9 mouse cellular contexts compared by ENCODE assay signal in genomic region chr5:67607804-67608673, GRCm38 (mm10). TPM values are rescaled to one million over a fixed set of nuclear protein-coding genes. Genes with fewer than 3 reads are reported as not detected.
DNase-seq lines count a peak whose midpoint lies in the region; ATAC-seq and TF ChIP-seq lines count a peak whose summit lies in the region.
"Had no signal": no experiment of that assay in that cellular context is flagged by ENCODE, and none has a peak within 500 bp of the region (broad histone marks: within the 10 kb centered on the region; RNA-seq: fewer than 3 reads in every experiment).

Shisa3 (plus strand) TSS chr5:67607882.

- peak within 1 kb of the TSS; percentile 11 for H3K4me3 ChIP-seq in bone marrow, adult 2 months (replicated peaks; ENCODE audit: control insufficient read depth, low read depth, low read length)
- H3K4me3 ChIP-seq in forebrain, embryonic 15.5 days, result peak within 1 kb of the TSS; percentile 44
- H3K4me3 ChIP-seq in hindbrain, embryonic 14.5 days (replicated peaks; ENCODE audit: low read length), result peak within 1 kb of the TSS; percentile 42
- peak within 1 kb of the TSS; percentile 38 for H3K4me3 ChIP-seq in midbrain, postnatal 0 days (ENCODE audit: low read depth, low read length)

- WGBS in bone marrow, adult 2 months, result 1% methylated on average over 86 of the region's 86 CpGs
- WGBS in forebrain, embryonic 15.5 days, result under 1% methylated on average over 86 of the region's 86 CpGs
- WGBS in hindbrain, embryonic 14.5 days, result under 1% methylated on average over 84 of the region's 86 CpGs
- under 1% methylated on average over 64 of the region's 86 CpGs for WGBS in midbrain, postnatal 0 days

- intact Hi-C loops in heart, postnatal 25 days (cut with DNase I), result loop anchor here (2.0 kb wide), 1 partner anchor 119 kb away; no protein-coding TSS in a partner anchor

- DNase-seq in heart, adult 11 months, result peak; percentile 91
- DNase-seq in heart, postnatal 25 days (ENCODE audit: low spot score), result no peak
- no peak for DNase-seq in hindbrain, embryonic 14.5 days (ENCODE audit: low spot score)
- peak; percentile 40 for DNase-seq in liver
- DNase-seq in midbrain, postnatal 0 days (ENCODE audit: low spot score), result no peak

- H3K4me1 ChIP-seq in bone marrow, adult 2 months (ENCODE audit: control insufficient read depth, insufficient read depth, low read length), result no peaks in the 10 kb centered on the region; the same call in 1 of the 2 replicates
- peaks cover 22% of the 10 kb centered on the region for H3K4me1 ChIP-seq in forebrain, embryonic 15.5 days
- peaks cover 23% of the 10 kb centered on the region for H3K4me1 ChIP-seq in hindbrain, embryonic 14.5 days (replicated peaks; ENCODE audit: control insufficient read depth, insufficient read depth, low read length)
- H3K4me1 ChIP-seq in midbrain, postnatal 0 days (ENCODE audit: insufficient read depth, low read length), result peaks cover 4% of the 10 kb centered on the region; the same call in 1 of the 2 replicates

- H3K27me3 ChIP-seq in forebrain, embryonic 15.5 days, result peaks cover 53% of the 10 kb centered on the region
- H3K27me3 ChIP-seq in hindbrain, embryonic 14.5 days (ENCODE audit: control insufficient read depth, insufficient read depth, low read length), result peaks cover 63% of the 10 kb centered on the region
- peaks cover 54% of the 10 kb centered on the region for H3K27me3 ChIP-seq in midbrain, postnatal 0 days (ENCODE audit: insufficient read depth, low read length)
- H3K27me3 ChIP-seq: CH12.LX had no signal

- TF ChIP-seq CTCF in bone marrow, adult 2 months (IDR thresholded peaks at IDR 0.05; ENCODE audit: control insufficient read depth, insufficient read depth, low read length), result no peak
- TF ChIP-seq CTCF in midbrain, postnatal 0 days (IDR thresholded peaks at IDR 0.05), result 0 out of 2 replicates have a peak, but pooled peaks have one; percentile 9

- H3K36me3 ChIP-seq in forebrain, embryonic 15.5 days, result no peaks in the 10 kb centered on the region
- H3K36me3 ChIP-seq in hindbrain, embryonic 14.5 days (replicated peaks; ENCODE audit: control insufficient read depth, insufficient read depth), result no peaks in the 10 kb centered on the region
- H3K36me3 ChIP-seq in midbrain, postnatal 0 days (ENCODE audit: insufficient read depth, low read length), result no peaks in the 10 kb centered on the region

- H3K9me3 ChIP-seq in forebrain, embryonic 15.5 days, result no peaks in the 10 kb centered on the region
- H3K9me3 ChIP-seq in hindbrain, embryonic 14.5 days (ENCODE audit: control insufficient read depth, low read length), result no peaks in the 10 kb centered on the region
- H3K9me3 ChIP-seq in midbrain, postnatal 0 days (ENCODE audit: low read length), result no peaks in the 10 kb centered on the region

- peak; percentile 76 for ATAC-seq in forebrain, embryonic 15.5 days (replicated peaks)
- ATAC-seq in hindbrain, embryonic 14.5 days (ENCODE audit: low FRiP score), result peak; percentile 66
- peak; percentile 53 for ATAC-seq in midbrain, postnatal 0 days (ENCODE audit: low FRiP score)
- no peak for ATAC-seq in erythroblast, adult 5-6 weeks (replicated peaks; ENCODE audit: low FRiP score, poor library complexity, severe bottlenecking)

- H3K4me2 ChIP-seq in forebrain, embryonic 15.5 days (replicated peaks), result peak within 1 kb of the TSS; percentile 87
- H3K4me2 ChIP-seq in hindbrain, embryonic 14.5 days (replicated peaks), result peak within 1 kb of the TSS; percentile 91
- H3K4me2 ChIP-seq in midbrain, postnatal 0 days (ENCODE audit: low read depth, low read length, poor library complexity, severe bottlenecking), result peak within 1 kb of the TSS; percentile 62

- no peak for TF ChIP-seq POLR2A in bone marrow, adult 2 months (IDR thresholded peaks at IDR 0.05; ENCODE audit: borderline replicate concordance, control insufficient read depth, low read depth, low read length)

- no peak within 1 kb of the TSS; the same call in 1 of the 2 replicates for H3K27ac ChIP-seq in bone marrow, adult 2 months (ENCODE audit: control insufficient read depth, insufficient read depth, low read depth, low read length, poor library complexity)
- no peak within 1 kb of the TSS for H3K27ac ChIP-seq in forebrain, embryonic 15.5 days (replicated peaks)
- no peak within 1 kb of the TSS for H3K27ac ChIP-seq in hindbrain, embryonic 14.5 days
- no peak within 1 kb of the TSS for H3K27ac ChIP-seq in midbrain, postnatal 0 days (ENCODE audit: low read depth, low read length)

- peak within 1 kb of the TSS; percentile 22 for H3K9ac ChIP-seq in forebrain, embryonic 15.5 days (replicated peaks)
- peak within 1 kb of the TSS; percentile 47 for H3K9ac ChIP-seq in hindbrain, embryonic 14.5 days
- peak within 1 kb of the TSS; percentile 33; the same call in 1 of the 2 replicates for H3K9ac ChIP-seq in midbrain, postnatal 0 days (replicated peaks; ENCODE audit: low read length, poor library complexity, severe bottlenecking)

RNA-seq across cellular contexts. Expression of gene Shisa3, which starts in this region (rescaled TPM):
- 1 to 10 TPM in 1 of 2 experiments, under 1 TPM in 1; 0.64 to 1.0 TPM for total RNA-seq in heart, postnatal 25 days (2021)
- polyA plus RNA-seq in bone marrow, adult 2 months (2011; ENCODE audit: insufficient read depth, insufficient read length, low replicate concordance, missing spikeins), result not detected in 2 replicates
- 0.36 and 0.70 TPM in 2 replicates for polyA plus RNA-seq in forebrain, embryonic 15.5 days (2015; fragmentation: Nextera tagmentation; extraction: Ambion mirVana)
- polyA plus RNA-seq in hindbrain, embryonic 14.5 days (2014; fragmentation: Nextera tagmentation; extraction: Ambion mirVana), result 1.4 and 2.4 TPM in 2 replicates
- 27.1 and 28.0 TPM in 2 replicates for total RNA-seq in midbrain, postnatal 0 days (2014; rRNA removed)
- polyA plus RNA-seq in midbrain, postnatal 0 days (2015; fragmentation: Nextera tagmentation; extraction: Ambion mirVana), result 9.4 and 9.8 TPM in 2 replicates
- total RNA-seq in erythroblast, adult 5-6 weeks (2015; ENCODE audit: low replicate concordance), result not detected in 2 replicates
- total RNA-seq in erythroblast, adult 5-6 weeks (2017; ENCODE audit: low replicate concordance), result 0.28 TPM in 1 of 2 replicates, not detected in the other
- total RNA-seq: CH12.LX had no signal

Comparison
In these comparisons a context has a peak if more than half of its experiments do, and no peak if none do; other contexts are left out.
1. RNA of gene Shisa3 (total RNA-seq): 27.1 to 28.0 TPM in midbrain, postnatal 0 days; 0.64 to 1.0 TPM in heart, postnatal 25 days and 0.28 TPM in erythroblast, adult 5-6 weeks; every median in the first group is over 10 times any median in the second.
2. DNase-seq: peak in heart, adult 11 months (single experiment) and liver (single experiment); none in heart, postnatal 25 days (single experiment), hindbrain, embryonic 14.5 days (single experiment) and midbrain, postnatal 0 days (single experiment).
3. Peak in ATAC-seq, H3K4me3 ChIP-seq, H3K9ac ChIP-seq and H3K4me2 ChIP-seq in forebrain, embryonic 15.5 days; RNA of the gene not detected or under 1 TPM.
4. Peak in every context shown above with its lines, with median percentiles within 50 percentile points of each other: H3K4me3 ChIP-seq, H3K4me2 ChIP-seq and H3K9ac ChIP-seq.